Mouse (Mus musculus) forebrain, embryonic 15.5 days (tissue): ENCODE results near the gene Me1. TPM values are rescaled to one million over a fixed set of nuclear protein-coding genes. Genes with fewer than 3 reads are reported as not detected.

ENCODE experiments used
- ATAC-seq: fragments of 200-750 bp; cut with Nextera tagmentation; replicated peaks from 2 replicates; pipeline ENCODE4 v1.8.0; 2017; ENCODE audit warnings: mild to moderate bottlenecking, moderate TSS enrichment, moderate library complexity
- H3K27ac ChIP-seq: fragments of 300-500 bp; sonication (generic); replicated peaks from 2 replicates; pipeline ENCODE4 v1.5.1; 2015; ENCODE audit warnings: mild to moderate bottlenecking, inconsistent platforms
- H3K27me3 ChIP-seq: fragments of 300-500 bp; sonication (generic); 2 replicates; pipeline ENCODE4 v1.6.1; 2015; ENCODE audit warnings: inconsistent platforms
- H3K36me3 ChIP-seq: fragments of 300-500 bp; sonication (generic); 2 replicates; pipeline ENCODE4 v1.6.1; 2015; ENCODE audit warnings: mild to moderate bottlenecking, inconsistent platforms
- H3K4me1 ChIP-seq: fragments of 300-500 bp; sonication (generic); 2 replicates; pipeline ENCODE4 v1.6.1; 2015; ENCODE audit warnings: inconsistent platforms
- H3K4me2 ChIP-seq: fragments of 300-500 bp; sonication (generic); replicated peaks from 2 replicates; pipeline ENCODE4 v1.6.1; 2015; ENCODE audit warnings: mild to moderate bottlenecking, inconsistent platforms
- H3K4me3 ChIP-seq: fragments of 300-500 bp; sonication (generic); 2 replicates; pipeline ENCODE4 v1.5.1; 2015; ENCODE audit warnings: mild to moderate bottlenecking, inconsistent platforms
- H3K9ac ChIP-seq: fragments of 300-500 bp; sonication (generic); replicated peaks from 2 replicates; pipeline ENCODE4 v1.6.1; 2015; ENCODE audit warnings: mild to moderate bottlenecking, inconsistent platforms
- H3K9me3 ChIP-seq: fragments of 300-500 bp; sonication (generic); 2 replicates; pipeline ENCODE4 v1.6.1; 2016; ENCODE audit warnings: inconsistent platforms
- WGBS: fragments of 180-500 bp; shearing (Covaris S2); methylation state at CpG from one replicate; pipeline ENCODE4 v1.1.7; 2015; ENCODE audit warnings: mixed read lengths; 5-methylcytosine and 5-hydroxymethylcytosine counted together
- polyA plus RNA-seq: library from polyadenylated mRNA; unstranded; fragments of >200 nt; fragmentation: Nextera tagmentation; extraction: Ambion mirVana; gene quantifications from 2 replicates; pipeline ENCODE4 v1.2.1, GENCODE M21; 2015

Gene Me1
- polyA plus RNA-seq, 1 experiment from 2014 or later, result 20.2 TPM

GRCm38 (mm10) chr9:86647931-86648550 lies 47.7 kb downstream of the Me1 start:
- ATAC-seq, result no peak

GRCm38 (mm10) chr9:86646807-86647206 lies 48.9 kb downstream of the Me1 start:
- no peak overlapping the region for H3K4me3 ChIP-seq
- no peaks in the 10 kb centered on the region for H3K27me3 ChIP-seq
- no peak overlapping the region for H3K9ac ChIP-seq
- H3K9me3 ChIP-seq, result no peaks in the 10 kb centered on the region
- H3K36me3 ChIP-seq, result no peaks in the 10 kb centered on the region
- H3K4me2 ChIP-seq, result no peak overlapping the region
- ATAC-seq, result no peak
- H3K4me1 ChIP-seq, result 0 out of 2 replicates have a peak, but pooled peaks cover 3% of the 10 kb centered on the region
- no peak overlapping the region for H3K27ac ChIP-seq
- WGBS, result 4% methylated on average over 1 of the region's 1 CpGs

More at GRCm38 (mm10) chr9:86647931-86648550, 47.7 kb downstream of the Me1 start:
- no peak overlapping the region for H3K4me3 ChIP-seq
- 0 out of 2 replicates have a peak, but pooled peaks cover 3% of the 10 kb centered on the region for H3K4me1 ChIP-seq
- H3K27me3 ChIP-seq, result no peaks in the 10 kb centered on the region
- no peak overlapping the region for H3K9ac ChIP-seq
- H3K9me3 ChIP-seq, result no peaks in the 10 kb centered on the region
- no peaks in the 10 kb centered on the region for H3K36me3 ChIP-seq
- H3K27ac ChIP-seq, result no peak overlapping the region; the same call in 1 of the 2 replicates
- no peak overlapping the region for H3K4me2 ChIP-seq
- 48% methylated on average over 7 of the region's 7 CpGs for WGBS

- Histone ChIP-seq H3K27ac (no peak overlapping the region), H3K4me3 (no peak overlapping the region), H3K36me3 (no peaks in the 10 kb centered on the region), H3K9me3 (no peaks in the 10 kb centered on the region), H3K4me1 (0 out of 2 replicates have a peak, but pooled peaks cover 3% of the 10 kb centered on the region), H3K9ac (no peak overlapping the region), H3K27me3 (no peaks in the 10 kb centered on the region), H3K4me2 (no peak overlapping the region)
- 78% methylated on average over 4 of the region's 4 CpGs for WGBS
- no peak for ATAC-seq
Observed at GRCm38 (mm10) chr9:86643497-86643896, 52.3 kb downstream of the Me1 start.

- Histone ChIP-seq H3K4me1 (no peaks in the 10 kb centered on the region), H3K27ac (no peak overlapping the region), H3K27me3 (no peaks in the 10 kb centered on the region), H3K9ac (no peak overlapping the region), H3K4me3 (no peak overlapping the region), H3K4me2 (no peak overlapping the region), H3K36me3 (no peaks in the 10 kb centered on the region), H3K9me3 (no peaks in the 10 kb centered on the region)
- WGBS, result 59% methylated on average over 6 of the region's 6 CpGs
- ATAC-seq, result no peak
Observed at GRCm38 (mm10) chr9:86638771-86639170, 57.0 kb downstream of the Me1 start.

- Histone ChIP-seq H3K4me2 (no peak overlapping the region), H3K9ac (no peak overlapping the region), H3K4me1 (0 out of 2 replicates have a peak, but pooled peaks cover 5% of the 10 kb centered on the region), H3K27ac (no peak overlapping the region), H3K36me3 (no peaks in the 10 kb centered on the region), H3K4me3 (no peak overlapping the region), H3K9me3 (no peaks in the 10 kb centered on the region), H3K27me3 (no peaks in the 10 kb centered on the region)
- 87% methylated on average over 7 of the region's 7 CpGs for WGBS
- no peak for ATAC-seq
Observed at GRCm38 (mm10) chr9:86631153-86631552, 64.6 kb downstream of the Me1 start.

GRCm38 (mm10) chr9:86630352-86630931 lies 65.3 kb downstream of the Me1 start:
- Histone ChIP-seq H3K27ac (no peak overlapping the region), H3K4me1 (0 out of 2 replicates have a peak, but pooled peaks cover 5% of the 10 kb centered on the region), H3K9me3 (no peaks in the 10 kb centered on the region), H3K27me3 (no peaks in the 10 kb centered on the region), H3K9ac (no peak overlapping the region), H3K4me2 (no peak overlapping the region), H3K4me3 (no peak overlapping the region), H3K36me3 (no peaks in the 10 kb centered on the region)
- WGBS, result 77% methylated on average over 5 of the region's 5 CpGs
- no peak for ATAC-seq

GRCm38 (mm10) chr9:86629379-86629778 lies 66.4 kb downstream of the Me1 start:
- no peak overlapping the region for H3K4me3 ChIP-seq
- H3K4me1 ChIP-seq, result 0 out of 2 replicates have a peak, but pooled peaks cover 5% of the 10 kb centered on the region
- no peak overlapping the region for H3K9ac ChIP-seq
- H3K36me3 ChIP-seq, result no peaks in the 10 kb centered on the region
- H3K4me2 ChIP-seq, result no peak overlapping the region
- 85% methylated on average over 6 of the region's 6 CpGs for WGBS
- no peak for ATAC-seq
- H3K27ac ChIP-seq, result no peak overlapping the region
- no peaks in the 10 kb centered on the region for H3K9me3 ChIP-seq
- H3K27me3 ChIP-seq, result no peaks in the 10 kb centered on the region

GRCm38 (mm10) chr9:86627745-86628496 lies 67.8 kb downstream of the Me1 start:
- H3K27ac ChIP-seq, result no peak overlapping the region
- no peak for ATAC-seq
- WGBS, result 77% methylated on average over 10 of the region's 10 CpGs
- no peaks in the 10 kb centered on the region for H3K36me3 ChIP-seq
- H3K9me3 ChIP-seq, result no peaks in the 10 kb centered on the region
- 0 out of 2 replicates have a peak, but pooled peaks cover 5% of the 10 kb centered on the region for H3K4me1 ChIP-seq
- H3K9ac ChIP-seq, result no peak overlapping the region
- H3K4me2 ChIP-seq, result no peak overlapping the region
- no peak overlapping the region for H3K4me3 ChIP-seq
- H3K27me3 ChIP-seq, result no peaks in the 10 kb centered on the region

GRCm38 (mm10) chr9:86626906-86627305 lies 68.8 kb downstream of the Me1 start:
- no peak overlapping the region for H3K27ac ChIP-seq
- no peak overlapping the region for H3K4me2 ChIP-seq
- no peak overlapping the region for H3K9ac ChIP-seq
- H3K27me3 ChIP-seq, result no peaks in the 10 kb centered on the region
- 36% methylated on average over 3 of the region's 3 CpGs for WGBS
- H3K4me1 ChIP-seq, result 0 out of 2 replicates have a peak, but pooled peaks cover 5% of the 10 kb centered on the region
- no peaks in the 10 kb centered on the region for H3K36me3 ChIP-seq
- no peak overlapping the region for H3K4me3 ChIP-seq
- no peaks in the 10 kb centered on the region for H3K9me3 ChIP-seq
- ATAC-seq, result no peak

- no peak overlapping the region for H3K9ac ChIP-seq
- ATAC-seq, result no peak
- no peaks in the 10 kb centered on the region for H3K9me3 ChIP-seq
- no peak overlapping the region for H3K4me3 ChIP-seq
- no peaks in the 10 kb centered on the region for H3K27me3 ChIP-seq
- no peak overlapping the region for H3K27ac ChIP-seq
- H3K4me2 ChIP-seq, result no peak overlapping the region
- 0 out of 2 replicates have a peak, but pooled peaks cover 5% of the 10 kb centered on the region for H3K4me1 ChIP-seq
- no peaks in the 10 kb centered on the region for H3K36me3 ChIP-seq
- WGBS, result 94% methylated on average over 6 of the region's 6 CpGs
Observed at GRCm38 (mm10) chr9:86624781-86625180, 71.0 kb downstream of the Me1 start.

GRCm38 (mm10) chr9:86624039-86624438 lies 71.7 kb downstream of the Me1 start:
- H3K36me3 ChIP-seq, result no peaks in the 10 kb centered on the region
- H3K9ac ChIP-seq, result no peak overlapping the region
- H3K4me3 ChIP-seq, result no peak overlapping the region
- H3K4me2 ChIP-seq, result no peak overlapping the region
- no peak for ATAC-seq
- WGBS, result 80% methylated on average over 12 of the region's 12 CpGs
- peaks cover 10% of the 10 kb centered on the region; the same call in 1 of the 2 replicates for H3K4me1 ChIP-seq
- no peaks in the 10 kb centered on the region for H3K9me3 ChIP-seq
- no peak overlapping the region for H3K27ac ChIP-seq
- no peaks in the 10 kb centered on the region for H3K27me3 ChIP-seq

GRCm38 (mm10) chr9:86622062-86622461 lies 73.7 kb downstream of the Me1 start:
- 34% methylated on average over 2 of the region's 2 CpGs for WGBS
- Histone ChIP-seq H3K27me3 (no peaks in the 10 kb centered on the region), H3K4me3 (no peak overlapping the region), H3K9me3 (no peaks in the 10 kb centered on the region), H3K36me3 (no peaks in the 10 kb centered on the region), H3K9ac (no peak overlapping the region), H3K27ac (no peak overlapping the region), H3K4me2 (no peak overlapping the region), H3K4me1 (peaks cover 9% of the 10 kb centered on the region; the same call in 1 of the 2 replicates)
- no peak for ATAC-seq
